Mouse (Mus musculus): Measurements from ENCODE around the gene Lhpp.

Gene Lhpp

GRCm38 (mm10) chr7:132610468-132611318 lies at the start of gene Lhpp:
Gene Lhpp (plus strand): TSS chr7:132610638.
- DNase-seq (ENCODE audit: low read depth) = peak; percentile 91

- DNase-seq (ENCODE audit: low read depth) = no peak
Measured at GRCm38 (mm10) chr7:132565831-132566230, 44.6 kb upstream of the Lhpp start.

- DNase-seq (ENCODE audit: low read depth) = peak; percentile 48
Measured at GRCm38 (mm10) chr7:132568817-132569216, 41.6 kb upstream of the Lhpp start.

GRCm38 (mm10) chr7:132570071-132570470 lies 40.4 kb upstream of the Lhpp start:
- DNase-seq (ENCODE audit: low read depth) = no peak

- DNase-seq (ENCODE audit: low read depth) = no peak
Measured at GRCm38 (mm10) chr7:132571481-132571880, 39.0 kb upstream of the Lhpp start.

GRCm38 (mm10) chr7:132572738-132573137 lies 37.7 kb upstream of the Lhpp start:
- no peak for DNase-seq (ENCODE audit: low read depth)

- no peak for DNase-seq (ENCODE audit: low read depth)
Measured at GRCm38 (mm10) chr7:132573205-132573604, 37.2 kb upstream of the Lhpp start.

GRCm38 (mm10) chr7:132574646-132575045 lies 35.8 kb upstream of the Lhpp start:
- no peak for DNase-seq (ENCODE audit: low read depth)

GRCm38 (mm10) chr7:132575623-132576022 lies 34.8 kb upstream of the Lhpp start:
- peak; percentile 88 for DNase-seq (ENCODE audit: low read depth)

GRCm38 (mm10) chr7:132576116-132576650 lies 34.3 kb upstream of the Lhpp start, which contains the start of gene Oat:
Gene Oat (minus strand): TSS chr7:132576398.
- peak; percentile 97 for DNase-seq (ENCODE audit: low read depth)

GRCm38 (mm10) chr7:132576891-132577290 lies 33.5 kb upstream of the Lhpp start:
- no peak for DNase-seq (ENCODE audit: low read depth)

GRCm38 (mm10) chr7:132580511-132580910 lies 29.9 kb upstream of the Lhpp start:
- no peak for DNase-seq (ENCODE audit: low read depth)

- no peak for DNase-seq (ENCODE audit: low read depth)
Measured at GRCm38 (mm10) chr7:132581441-132581840, 29.0 kb upstream of the Lhpp start.

- no peak for DNase-seq (ENCODE audit: low read depth)
Measured at GRCm38 (mm10) chr7:132585695-132586491, 24.5 kb upstream of the Lhpp start.

GRCm38 (mm10) chr7:132587167-132587566 lies 23.3 kb upstream of the Lhpp start:
- no peak for DNase-seq (ENCODE audit: low read depth)

- no peak for DNase-seq (ENCODE audit: low read depth)
Measured at GRCm38 (mm10) chr7:132589610-132590009, 20.8 kb upstream of the Lhpp start.

- DNase-seq (ENCODE audit: low read depth) = no peak
Measured at GRCm38 (mm10) chr7:132593762-132594161, 16.7 kb upstream of the Lhpp start.

GRCm38 (mm10) chr7:132594325-132594724 lies 16.1 kb upstream of the Lhpp start:
- no peak for DNase-seq (ENCODE audit: low read depth)

- DNase-seq (ENCODE audit: low read depth) = no peak
Measured at GRCm38 (mm10) chr7:132595787-132596186, 14.7 kb upstream of the Lhpp start.

GRCm38 (mm10) chr7:132596557-132597250 lies 13.7 kb upstream of the Lhpp start:
- DNase-seq (ENCODE audit: low read depth) = no peak

- DNase-seq (ENCODE audit: low read depth) = no peak
Measured at GRCm38 (mm10) chr7:132597251-132598041, 13.0 kb upstream of the Lhpp start.

Data from naive thymus-derived CD4-positive, alpha-beta T cell, adult 2 months (primary cell).